8 mouse cellular contexts compared by ENCODE assay signal in genomic region chr8:121698615-121699101, GRCm38 (mm10). TPM values are rescaled to one million over a fixed set of nuclear protein-coding genes. Genes with fewer than 3 reads are reported as not detected.
DNase-seq lines count a peak whose midpoint lies in the region; ATAC-seq and TF ChIP-seq lines count a peak whose summit lies in the region.

No protein-coding gene starts in this region.

- no peaks in the 10 kb centered on the region; the same call in 1 of the 2 replicates for H3K27me3 ChIP-seq in heart, embryonic 11.5 days (ENCODE audit: control insufficient read depth, insufficient read depth, low read length)
- H3K27me3 ChIP-seq in CH12.LX (replicated peaks), result peaks cover 69% of the 10 kb centered on the region
- no peaks in the 10 kb centered on the region for H3K27me3 ChIP-seq in midbrain, embryonic 11.5 days (ENCODE audit: control insufficient read depth, insufficient read depth, low read length)

- peak overlapping the region; percentile 20; the same call in 1 of the 2 replicates for H3K4me3 ChIP-seq in heart, embryonic 11.5 days (ENCODE audit: low read depth, low read length)
- no peak overlapping the region for H3K4me3 ChIP-seq in CH12.LX (replicated peaks in 1 of 3; ENCODE audit: low read depth in 2 of 3, low read length in 2 of 3, poor library complexity in 1 of 3)
- H3K4me3 ChIP-seq in midbrain, embryonic 11.5 days (ENCODE audit: low read depth, low read length), result 0 out of 2 replicates have a peak overlapping the region, but pooled peaks have one; percentile 3

- peak overlapping the region; percentile 43; the same call in 1 of the 2 replicates for H3K9ac ChIP-seq in heart, embryonic 11.5 days (ENCODE audit: low read depth, low read length)
- no peak overlapping the region for H3K9ac ChIP-seq in CH12.LX (ENCODE audit: insufficient read depth, low read depth)
- peak overlapping the region; percentile 27 for H3K9ac ChIP-seq in midbrain, embryonic 11.5 days (ENCODE audit: low read length)

- TF ChIP-seq RAD21 in CH12.LX (IDR thresholded peaks at IDR 0.05; ENCODE audit: low read depth, low read length), result no peak

- no peaks in the 10 kb centered on the region for H3K9me3 ChIP-seq in heart, embryonic 11.5 days (replicated peaks; ENCODE audit: control insufficient read depth, low read length)
- H3K9me3 ChIP-seq in CH12.LX (replicated peaks; ENCODE audit: low read length), result peaks cover 11% of the 10 kb centered on the region
- no peaks in the 10 kb centered on the region for H3K9me3 ChIP-seq in midbrain, embryonic 11.5 days (ENCODE audit: control insufficient read depth, low read length)

- ATAC-seq in heart, embryonic 11.5 days (replicated peaks; ENCODE audit: insufficient number of reproducible peaks, low FRiP score, low TSS enrichment), result peak; percentile 16; the same call in 1 of the 2 replicates
- ATAC-seq in granulocyte monocyte progenitor cell, adult 5-6 weeks (replicated peaks; ENCODE audit: poor library complexity, severe bottlenecking), result 0 out of 2 replicates have a peak, but pooled peaks have one; percentile 17
- ATAC-seq in midbrain, embryonic 11.5 days (ENCODE audit: low FRiP score), result peak; percentile 45

- DNase-seq in heart, postnatal 10 days, result no peak
- peak; percentile 59 for DNase-seq in CH12.LX (ENCODE audit: extremely low read depth)
- DNase-seq in midbrain, embryonic 11.5 days (ENCODE audit: low spot score, missing footprints), result peak; percentile 86
- DNase-seq in gastrocnemius, postnatal 4 days (ENCODE audit: low spot score in 2 of 2), result no peak
- no peak for DNase-seq in spleen, postnatal 4 days (ENCODE audit: low spot score in 2 of 2)
- no peak for DNase-seq in gastrocnemius, postnatal 10 days

- dilution Hi-C loops in CH12.LX (cut with MboI; ENCODE audit: extremely low pct_ligation_motif_present, extremely low pct_unique_long_range_greater_than_20kb, low sequenced_read_pairs), result no loop called here

- no peak for TF ChIP-seq POLR2A in CH12.LX (IDR thresholded peaks at IDR 0.05; ENCODE audit: low read depth, low read length)

- in situ Hi-C loops in CH12.LX (cut with MboI; ENCODE audit: low pct_ligation_motif_present, low pct_unique_long_range_greater_than_20kb, low sequenced_read_pairs), result loop anchor here (5.0 kb wide), 1 partner anchor 54 kb away; no protein-coding TSS in a partner anchor

- TF ChIP-seq EP300 in CH12.LX (IDR thresholded peaks at IDR 0.05; ENCODE audit: low read length), result no peak

- peaks cover 4% of the 10 kb centered on the region; the same call in 1 of the 2 replicates for H3K4me1 ChIP-seq in heart, embryonic 11.5 days (ENCODE audit: control insufficient read depth, insufficient read depth, low read length)
- peaks cover 8 to 14% of the 10 kb centered on the region in 2 experiments for H3K4me1 ChIP-seq in CH12.LX (ENCODE audit: control insufficient read depth in 1 of 2, insufficient read depth in 2 of 2)
- H3K4me1 ChIP-seq in midbrain, embryonic 11.5 days (ENCODE audit: control insufficient read depth, insufficient read depth, low read length), result peaks cover 14% of the 10 kb centered on the region

- intact Hi-C loops in heart, postnatal 10 days (cut with DNase I), result no loop called here

- no peak overlapping the region for H3K27ac ChIP-seq in heart, embryonic 11.5 days (ENCODE audit: low read depth, low read length)
- no peak overlapping the region for H3K27ac ChIP-seq in CH12.LX (ENCODE audit: insufficient read depth, low read depth)
- H3K27ac ChIP-seq in midbrain, embryonic 11.5 days (ENCODE audit: low read depth, low read length), result no peak overlapping the region; the same call in 1 of the 2 replicates

- 5% methylated on average over 9 of the region's 9 CpGs for WGBS in heart, embryonic 11.5 days (ENCODE audit: insufficient replicate concordance)
- WGBS in midbrain, embryonic 11.5 days, result 7% methylated on average over 9 of the region's 9 CpGs

- H3K79me2 ChIP-seq in CH12.LX (replicated peaks; ENCODE audit: control insufficient read depth, extremely low read depth, insufficient read depth, poor library complexity, severe bottlenecking), result no peaks in the 10 kb centered on the region

- no peaks in the 10 kb centered on the region for H3K36me3 ChIP-seq in heart, embryonic 11.5 days (ENCODE audit: control insufficient read depth, insufficient read depth, low read length)
- no peaks in the 10 kb centered on the region for H3K36me3 ChIP-seq in CH12.LX (replicated peaks in 1 of 2; ENCODE audit: control insufficient read depth in 1 of 2, insufficient read depth in 1 of 2, low read length in 1 of 2)
- H3K36me3 ChIP-seq in midbrain, embryonic 11.5 days (ENCODE audit: control insufficient read depth, insufficient read depth, low read length), result no peaks in the 10 kb centered on the region

- no peak for TF ChIP-seq CTCF in CH12.LX (conservative IDR thresholded peaks at IDR 0.05 in 1 of 2, IDR thresholded peaks at IDR 0.05 in 1 of 2; ENCODE audit: low read depth in 2 of 2, low read length in 2 of 2)

- H3K4me2 ChIP-seq in heart, embryonic 11.5 days, result peak overlapping the region; percentile 62
- peak overlapping the region; percentile 51 for H3K4me2 ChIP-seq in CH12.LX (ENCODE audit: insufficient read depth, low read depth, poor library complexity, severe bottlenecking)
- peak overlapping the region; percentile 36 for H3K4me2 ChIP-seq in midbrain, embryonic 11.5 days

TF ChIP-seq in CH12.LX, 34 proteins besides CTCF, POLR2A, EP300 and RAD21:
- TF ChIP-seq TCF12 (IDR thresholded peaks at IDR 0.05; ENCODE audit: low read depth, low read length) (no peak), ETS1 (conservative IDR thresholded peaks at IDR 0.05; ENCODE audit: low read depth, low read length) (no peak), USF2 (conservative IDR thresholded peaks at IDR 0.05; ENCODE audit: low read depth, low read length) (peak; percentile 74), NELFE (IDR thresholded peaks at IDR 0.05; ENCODE audit: low read depth, low read length) (no peak), IRF4 (IDR thresholded peaks at IDR 0.05; ENCODE audit: low read depth, low read length) (peak; percentile 34; the same call in 1 of the 2 replicates), ZMIZ1 (IDR thresholded peaks at IDR 0.05; ENCODE audit: low read depth, low read length) (no peak), PAX5 (IDR thresholded peaks at IDR 0.05; ENCODE audit: low read length) (no peak), USF1 (IDR thresholded peaks at IDR 0.05; ENCODE audit: low read depth, low read length) (peak; percentile 80), MAZ (IDR thresholded peaks at IDR 0.05; ENCODE audit: low read depth, low read length) (no peak), BHLHE40 (IDR thresholded peaks at IDR 0.05; ENCODE audit: low read depth, low read length) (peak; percentile 61; the same call in 1 of the 2 replicates), POLR2AphosphoS2 (IDR thresholded peaks at IDR 0.05; ENCODE audit: low read depth, low read length) (no peak), JUN (IDR thresholded peaks at IDR 0.05; ENCODE audit: insufficient read depth, low read depth, low read length) (no peak), GABPA (IDR thresholded peaks at IDR 0.05; ENCODE audit: insufficient replicate concordance, low read depth, low read length) (no peak), E2F4 (IDR thresholded peaks at IDR 0.05; ENCODE audit: insufficient replicate concordance, low read depth, low read length) (no peak)

RNA-seq across cellular contexts. Expression of gene Jph3, which starts 30.8 kb away (rescaled TPM):
- 0.46 and 0.66 TPM in 2 replicates for polyA plus RNA-seq in heart, embryonic 11.5 days (2014; fragmentation: Nextera tagmentation; extraction: Ambion mirVana)
- not detected for total RNA-seq in heart, postnatal 10 days (2021)
- total RNA-seq in CH12.LX (2012; rRNA removed) (0.17 and 0.21 TPM in 2 replicates), CH12.LX (2014; rRNA removed) (not detected in 2 replicates)
- 0.21 and 0.31 TPM in 2 replicates for polyA plus RNA-seq in CH12.LX (2012; ENCODE audit: insufficient read length, low read depth)
- total RNA-seq in granulocyte monocyte progenitor cell, adult 5-6 weeks (2014; fragmentation: Nextera tagmentation), result not detected in 2 replicates
- total RNA-seq in granulocyte monocyte progenitor cell, adult 5-6 weeks (2017), result not detected in 2 replicates
- polyA plus RNA-seq in midbrain, embryonic 11.5 days (2014; fragmentation: Nextera tagmentation; extraction: Ambion mirVana), result 10.2 and 10.4 TPM in 2 replicates
- total RNA-seq in gastrocnemius, postnatal 4 days (2021), result under 1 TPM; 0.12 to 0.16 TPM
- under 1 TPM; 0.14 to 0.16 TPM for total RNA-seq in gastrocnemius, postnatal 10 days (2021)

RNA-seq across cellular contexts. Expression of gene Zcchc14, which starts 46.0 kb away (rescaled TPM):
- 11.4 and 14.2 TPM in 2 replicates for polyA plus RNA-seq in heart, embryonic 11.5 days (2014; fragmentation: Nextera tagmentation; extraction: Ambion mirVana)
- total RNA-seq in heart, postnatal 10 days (2021), result 10 to 100 TPM; 40.5 to 43.3 TPM
- total RNA-seq in CH12.LX (2012; rRNA removed) (not detected in 2 replicates), CH12.LX (2014; rRNA removed) (not detected in 2 replicates)
- not detected in 2 replicates for polyA plus RNA-seq in CH12.LX (2012; ENCODE audit: insufficient read length, low read depth)
- not detected in 2 replicates for total RNA-seq in granulocyte monocyte progenitor cell, adult 5-6 weeks (2014; fragmentation: Nextera tagmentation)
- 0.30 TPM in 1 of 2 replicates, not detected in the other for total RNA-seq in granulocyte monocyte progenitor cell, adult 5-6 weeks (2017)
- polyA plus RNA-seq in midbrain, embryonic 11.5 days (2014; fragmentation: Nextera tagmentation; extraction: Ambion mirVana), result 20.7 and 22.7 TPM in 2 replicates
- total RNA-seq in gastrocnemius, postnatal 4 days (2021), result 10 to 100 TPM; 43.9 to 44.6 TPM
- 10 to 100 TPM; 25.0 to 33.1 TPM for total RNA-seq in gastrocnemius, postnatal 10 days (2021)

Comparison
In these comparisons a context has a peak if more than half of its experiments do, and no peak if none do; other contexts are left out.
1. H3K4me3 ChIP-seq: peak in heart, embryonic 11.5 days (single experiment) and midbrain, embryonic 11.5 days (single experiment); none in CH12.LX (0 of 3).
2. DNase-seq: peak in CH12.LX (single experiment) and midbrain, embryonic 11.5 days (single experiment); none in heart, postnatal 10 days (0 of 2), gastrocnemius, postnatal 4 days (0 of 2), spleen, postnatal 4 days (0 of 2) and gastrocnemius, postnatal 10 days (single experiment).
3. RNA of gene Zcchc14, which starts 46.0 kb away (total RNA-seq): 43.9 to 44.6 TPM in gastrocnemius, postnatal 4 days, 40.5 to 43.3 TPM in heart, postnatal 10 days and 25.0 to 33.1 TPM in gastrocnemius, postnatal 10 days; not detected in CH12.LX and 0.30 TPM in granulocyte monocyte progenitor cell, adult 5-6 weeks; every median in the first group is over 10 times any median in the second.
4. Peak in every context shown above with its lines, with median percentiles within 50 percentile points of each other: ATAC-seq and H3K4me2 ChIP-seq.